Mouse (Mus musculus): ENCODE results near the gene Rapgef3. TPM values are rescaled to one million over a fixed set of nuclear protein-coding genes. Genes with fewer than 3 reads are reported as not detected.

Rapgef3 gene
- polyA plus RNA-seq, 1 experiment from 2014 or later, result 2.1 TPM

DNA sequence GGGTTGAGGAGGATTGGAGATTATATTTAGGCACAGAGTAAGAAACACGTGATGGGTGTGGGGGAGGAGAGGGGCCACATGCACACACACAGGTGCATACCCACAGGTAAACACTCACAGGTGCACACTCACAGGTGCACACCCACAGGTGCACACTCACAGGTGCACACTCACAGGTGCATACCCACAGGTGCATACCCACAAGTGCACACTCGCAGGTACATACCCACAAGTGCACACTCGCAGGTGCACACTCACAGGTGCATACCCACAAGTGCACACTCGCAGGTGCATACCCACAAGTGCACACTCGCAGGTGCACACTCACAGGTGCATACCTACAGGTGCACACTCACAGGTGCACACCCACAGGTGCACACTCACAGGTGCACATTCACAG lies 42.6 kb upstream of the Rapgef3 start:
- Histone ChIP-seq H3K27me3 (ENCODE audit: control insufficient read depth, insufficient read depth, low read depth, low read length) (no peaks in the 10 kb centered on the region), H3K36me3 (ENCODE audit: control insufficient read depth, insufficient read depth) (no peaks in the 10 kb centered on the region), H3K4me2 (ENCODE audit: low read depth, low read length) (no peak overlapping the region), H3K4me1 (ENCODE audit: control insufficient read depth, low read depth, low read length) (no peaks in the 10 kb centered on the region; the same call in 1 of the 2 replicates), H3K9ac (ENCODE audit: low read depth, low read length) (no peak overlapping the region), H3K4me3 (ENCODE audit: low read depth, low read length) (no peak overlapping the region), H3K9me3 (replicated peaks; ENCODE audit: control insufficient read depth, low read length) (no peaks in the 10 kb centered on the region), H3K27ac (ENCODE audit: low read length) (no peak overlapping the region)
- no peak for ATAC-seq (ENCODE audit: low read depth)
- WGBS (ENCODE audit: insufficient replicate concordance), result 66% methylated on average over 5 of the region's 5 CpGs

DNA sequence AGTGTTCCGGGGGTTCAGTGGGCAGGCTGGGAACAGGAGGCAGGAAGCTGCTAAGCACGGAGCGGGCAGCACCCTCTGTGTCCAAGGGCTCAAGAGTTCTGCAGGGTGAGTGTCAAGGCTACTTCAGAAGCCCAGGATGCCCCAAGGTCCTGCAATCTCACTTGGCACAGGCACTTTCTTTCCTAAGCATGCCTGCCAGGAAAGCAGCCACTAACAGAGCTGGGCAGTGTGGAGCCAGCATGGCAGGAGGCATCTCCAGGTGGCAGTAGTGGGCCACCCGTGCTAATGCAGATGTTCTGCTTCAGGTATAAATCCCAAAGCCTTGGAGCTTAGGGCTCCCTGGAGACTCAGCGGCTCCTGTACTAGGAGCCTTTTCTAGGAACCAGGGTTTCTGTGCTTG lies 42.2 kb upstream of the Rapgef3 start:
- H3K27ac ChIP-seq (ENCODE audit: low read length), result no peak overlapping the region
- WGBS (ENCODE audit: insufficient replicate concordance), result 84% methylated on average over 5 of the region's 5 CpGs
- no peak for ATAC-seq (ENCODE audit: low read depth)
- no peaks in the 10 kb centered on the region for H3K9me3 ChIP-seq (replicated peaks; ENCODE audit: control insufficient read depth, low read length)
- no peak overlapping the region for H3K9ac ChIP-seq (ENCODE audit: low read depth, low read length)
- no peaks in the 10 kb centered on the region for H3K36me3 ChIP-seq (ENCODE audit: control insufficient read depth, insufficient read depth)
- no peaks in the 10 kb centered on the region; the same call in 1 of the 2 replicates for H3K4me1 ChIP-seq (ENCODE audit: control insufficient read depth, low read depth, low read length)
- H3K27me3 ChIP-seq (ENCODE audit: control insufficient read depth, insufficient read depth, low read depth, low read length), result no peaks in the 10 kb centered on the region
- no peak overlapping the region for H3K4me3 ChIP-seq (ENCODE audit: low read depth, low read length)
- no peak overlapping the region for H3K4me2 ChIP-seq (ENCODE audit: low read depth, low read length)

DNA sequence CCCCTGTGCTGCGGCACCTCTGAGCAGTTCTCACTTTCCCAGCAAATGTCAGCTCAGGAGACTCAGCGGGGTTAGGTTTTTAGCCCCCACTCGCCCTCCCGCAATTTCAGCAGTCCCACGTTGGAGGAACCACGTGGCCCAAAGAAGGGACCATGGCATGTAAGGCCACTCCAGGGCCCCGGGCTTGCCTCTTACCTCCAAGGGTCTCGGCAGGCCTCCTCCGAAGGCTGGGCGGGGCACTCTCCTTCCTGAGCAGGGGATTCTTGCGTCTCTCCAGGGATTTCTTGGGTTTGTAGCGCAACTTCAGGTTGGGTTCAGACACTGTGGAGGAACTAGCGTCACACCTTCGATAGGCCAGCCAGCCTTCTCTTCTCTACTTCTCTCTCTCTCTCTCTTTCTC lies 41.4 kb upstream of the Rapgef3 start:
- no peak overlapping the region for H3K9ac ChIP-seq (ENCODE audit: low read depth, low read length)
- WGBS (ENCODE audit: insufficient replicate concordance), result 83% methylated on average over 14 of the region's 14 CpGs

DNA sequence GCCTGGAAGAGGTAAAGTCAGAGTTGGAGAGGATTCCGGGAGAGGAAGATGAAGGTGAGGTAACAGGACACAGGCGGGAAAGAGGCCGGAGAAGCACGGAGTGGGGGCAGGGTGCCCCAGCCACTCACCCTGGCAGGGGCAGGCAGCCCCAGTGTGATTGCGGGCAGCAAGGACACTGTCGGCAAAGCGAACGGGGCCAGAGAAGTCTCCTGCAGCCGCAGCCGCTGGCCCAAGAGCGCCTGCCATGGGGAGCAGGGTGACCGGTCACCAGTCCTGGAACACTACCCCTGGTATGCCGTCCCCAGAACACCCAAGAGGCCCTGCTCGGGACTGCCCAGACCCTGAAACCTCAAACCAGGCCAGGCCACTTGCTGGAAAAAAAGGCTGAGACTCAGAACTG lies 40.8 kb upstream of the Rapgef3 start:
- no peak overlapping the region for H3K9ac ChIP-seq (ENCODE audit: low read depth, low read length)
- no peak overlapping the region for H3K4me3 ChIP-seq (ENCODE audit: low read depth, low read length)
- no peaks in the 10 kb centered on the region for H3K27me3 ChIP-seq (ENCODE audit: control insufficient read depth, insufficient read depth, low read depth, low read length)
- WGBS (ENCODE audit: insufficient replicate concordance), result 83% methylated on average over 14 of the region's 14 CpGs
- no peaks in the 10 kb centered on the region for H3K9me3 ChIP-seq (replicated peaks; ENCODE audit: control insufficient read depth, low read length)
- H3K36me3 ChIP-seq (ENCODE audit: control insufficient read depth, insufficient read depth), result no peaks in the 10 kb centered on the region
- no peak overlapping the region for H3K27ac ChIP-seq (ENCODE audit: low read length)
- no peaks in the 10 kb centered on the region for H3K4me1 ChIP-seq (ENCODE audit: control insufficient read depth, low read depth, low read length)
- H3K4me2 ChIP-seq (ENCODE audit: low read depth, low read length), result no peak overlapping the region
- no peak for ATAC-seq (ENCODE audit: low read depth)

More for the DNA sequence above, 41.4 kb upstream of the Rapgef3 start:
- Histone ChIP-seq H3K27ac (ENCODE audit: low read length) (no peak overlapping the region), H3K4me2 (ENCODE audit: low read depth, low read length) (no peak overlapping the region), H3K27me3 (ENCODE audit: control insufficient read depth, insufficient read depth, low read depth, low read length) (no peaks in the 10 kb centered on the region), H3K36me3 (ENCODE audit: control insufficient read depth, insufficient read depth) (no peaks in the 10 kb centered on the region), H3K4me3 (ENCODE audit: low read depth, low read length) (no peak overlapping the region), H3K9me3 (replicated peaks; ENCODE audit: control insufficient read depth, low read length) (no peaks in the 10 kb centered on the region), H3K4me1 (ENCODE audit: control insufficient read depth, low read depth, low read length) (no peaks in the 10 kb centered on the region)
- ATAC-seq (ENCODE audit: low read depth), result no peak

DNA sequence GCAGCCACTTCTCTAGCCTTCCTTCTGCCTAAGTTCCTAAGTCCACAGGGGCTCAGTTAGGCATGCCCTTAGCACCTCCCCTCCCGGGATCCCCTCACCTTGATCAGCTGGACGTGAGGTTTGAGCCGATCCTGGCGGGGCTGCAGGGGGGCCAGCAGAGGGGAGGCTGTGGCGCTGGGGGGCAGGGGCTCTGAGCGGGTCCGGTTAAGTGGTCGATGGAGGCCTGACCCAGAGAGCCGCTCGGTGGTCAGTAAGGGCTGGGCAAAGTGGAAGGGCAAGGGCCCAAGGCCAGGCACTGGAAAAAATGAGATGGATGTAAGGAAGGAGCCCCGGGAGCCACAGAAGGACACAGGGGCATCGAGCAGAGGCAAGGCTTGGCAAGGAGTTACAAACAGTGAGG lies 40.1 kb upstream of the Rapgef3 start:
- no peak overlapping the region for H3K9ac ChIP-seq (ENCODE audit: low read depth, low read length)
- WGBS (ENCODE audit: insufficient replicate concordance), result 74% methylated on average over 12 of the region's 12 CpGs
- no peaks in the 10 kb centered on the region for H3K4me1 ChIP-seq (ENCODE audit: control insufficient read depth, low read depth, low read length)
- no peaks in the 10 kb centered on the region for H3K36me3 ChIP-seq (ENCODE audit: control insufficient read depth, insufficient read depth)
- no peaks in the 10 kb centered on the region for H3K27me3 ChIP-seq (ENCODE audit: control insufficient read depth, insufficient read depth, low read depth, low read length)
- no peak overlapping the region for H3K27ac ChIP-seq (ENCODE audit: low read length)
- no peaks in the 10 kb centered on the region for H3K9me3 ChIP-seq (replicated peaks; ENCODE audit: control insufficient read depth, low read length)
- no peak for ATAC-seq (ENCODE audit: low read depth)
- no peak overlapping the region for H3K4me2 ChIP-seq (ENCODE audit: low read depth, low read length)
- H3K4me3 ChIP-seq (ENCODE audit: low read depth, low read length), result no peak overlapping the region

DNA sequence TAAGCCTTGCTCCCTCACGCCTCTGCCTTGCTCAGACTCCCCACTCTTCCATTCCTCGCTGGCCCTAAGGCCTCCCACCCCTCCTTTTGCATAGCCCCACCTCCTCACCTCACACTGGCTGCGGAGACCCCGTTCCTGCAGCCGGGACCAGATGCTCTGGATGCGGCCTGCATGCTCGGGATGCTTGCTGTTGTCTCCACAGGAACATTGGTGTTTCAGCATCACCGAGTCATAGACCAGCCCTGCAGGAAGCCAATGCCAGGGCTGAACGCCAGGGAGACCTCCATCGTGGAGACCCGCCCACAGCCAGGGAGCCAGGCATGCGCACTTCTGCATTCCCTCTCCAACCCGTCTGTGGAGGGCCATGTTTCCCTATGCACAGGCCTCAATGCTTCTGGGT lies 34.8 kb upstream of the Rapgef3 start:
- H3K27me3 ChIP-seq (ENCODE audit: control insufficient read depth, insufficient read depth, low read depth, low read length), result no peaks in the 10 kb centered on the region
- ATAC-seq (ENCODE audit: low read depth), result no peak
- H3K9ac ChIP-seq (ENCODE audit: low read depth, low read length), result no peak overlapping the region
- 71% methylated on average over 13 of the region's 13 CpGs for WGBS (ENCODE audit: insufficient replicate concordance)
- no peaks in the 10 kb centered on the region for H3K4me1 ChIP-seq (ENCODE audit: control insufficient read depth, low read depth, low read length)
- H3K36me3 ChIP-seq (ENCODE audit: control insufficient read depth, insufficient read depth), result no peaks in the 10 kb centered on the region
- H3K4me2 ChIP-seq (ENCODE audit: low read depth, low read length), result no peak overlapping the region
- H3K4me3 ChIP-seq (ENCODE audit: low read depth, low read length), result no peak overlapping the region
- H3K27ac ChIP-seq (ENCODE audit: low read length), result no peak overlapping the region
- H3K9me3 ChIP-seq (replicated peaks; ENCODE audit: control insufficient read depth, low read length), result no peaks in the 10 kb centered on the region

DNA sequence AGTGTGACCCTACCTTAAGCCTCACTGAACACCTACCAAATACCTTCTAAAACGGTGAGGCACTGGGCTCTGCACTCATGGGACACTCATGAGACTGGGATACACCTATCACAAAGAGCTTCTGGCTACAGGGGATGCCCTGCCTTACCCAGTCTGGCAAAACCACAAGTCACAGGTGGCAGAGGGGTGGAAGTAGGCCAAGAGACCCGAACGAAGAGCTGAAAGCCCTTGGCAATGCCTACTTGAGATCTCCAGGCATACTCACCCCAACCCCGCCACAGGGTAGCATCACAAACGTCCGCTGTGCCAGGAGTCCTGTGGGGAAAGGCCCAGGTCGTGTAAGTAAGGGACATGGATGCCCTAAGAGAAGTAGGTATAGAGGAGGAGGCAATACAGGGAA lies 34.0 kb upstream of the Rapgef3 start:
- H3K36me3 ChIP-seq (ENCODE audit: control insufficient read depth, insufficient read depth), result no peaks in the 10 kb centered on the region
- no peak for ATAC-seq (ENCODE audit: low read depth)

DNA sequence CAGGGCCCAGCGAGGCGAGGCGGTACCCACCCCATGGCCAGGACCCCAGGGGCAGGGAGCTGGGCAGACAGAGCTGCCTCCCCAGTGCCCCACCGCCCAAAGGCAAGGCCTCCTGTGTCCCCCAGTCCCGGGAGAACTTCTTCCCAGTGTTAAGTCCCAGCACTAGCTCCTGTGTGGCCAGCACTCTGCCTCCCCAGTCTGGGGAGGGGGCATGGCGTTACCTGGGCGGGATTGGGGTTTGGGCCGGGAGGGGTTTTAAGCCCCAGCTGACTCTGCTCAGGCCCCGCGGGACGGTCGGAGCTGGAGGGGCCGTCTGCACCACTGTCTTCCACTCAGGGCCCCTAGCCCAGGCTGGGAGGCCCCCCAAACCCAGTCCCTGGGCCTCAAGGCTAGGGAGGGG lies 33.1 kb upstream of the Rapgef3 start:
- Histone ChIP-seq H3K27ac (ENCODE audit: low read length) (no peak overlapping the region), H3K4me2 (ENCODE audit: low read depth, low read length) (no peak overlapping the region), H3K4me3 (ENCODE audit: low read depth, low read length) (no peak overlapping the region), H3K9me3 (replicated peaks; ENCODE audit: control insufficient read depth, low read length) (no peaks in the 10 kb centered on the region), H3K9ac (ENCODE audit: low read depth, low read length) (no peak overlapping the region), H3K4me1 (ENCODE audit: control insufficient read depth, low read depth, low read length) (no peaks in the 10 kb centered on the region), H3K27me3 (ENCODE audit: control insufficient read depth, insufficient read depth, low read depth, low read length) (no peaks in the 10 kb centered on the region), H3K36me3 (ENCODE audit: control insufficient read depth, insufficient read depth) (no peaks in the 10 kb centered on the region)
- 78% methylated on average over 13 of the region's 13 CpGs for WGBS (ENCODE audit: insufficient replicate concordance)
- no peak for ATAC-seq (ENCODE audit: low read depth)

More for the DNA sequence above, 34.0 kb upstream of the Rapgef3 start:
- Histone ChIP-seq H3K4me3 (ENCODE audit: low read depth, low read length) (no peak overlapping the region), H3K27ac (ENCODE audit: low read length) (no peak overlapping the region), H3K9me3 (replicated peaks; ENCODE audit: control insufficient read depth, low read length) (no peaks in the 10 kb centered on the region), H3K4me1 (ENCODE audit: control insufficient read depth, low read depth, low read length) (no peaks in the 10 kb centered on the region), H3K4me2 (ENCODE audit: low read depth, low read length) (no peak overlapping the region), H3K9ac (ENCODE audit: low read depth, low read length) (no peak overlapping the region), H3K27me3 (ENCODE audit: control insufficient read depth, insufficient read depth, low read depth, low read length) (no peaks in the 10 kb centered on the region)
- WGBS (ENCODE audit: insufficient replicate concordance), result 75% methylated on average over 7 of the region's 7 CpGs

DNA sequence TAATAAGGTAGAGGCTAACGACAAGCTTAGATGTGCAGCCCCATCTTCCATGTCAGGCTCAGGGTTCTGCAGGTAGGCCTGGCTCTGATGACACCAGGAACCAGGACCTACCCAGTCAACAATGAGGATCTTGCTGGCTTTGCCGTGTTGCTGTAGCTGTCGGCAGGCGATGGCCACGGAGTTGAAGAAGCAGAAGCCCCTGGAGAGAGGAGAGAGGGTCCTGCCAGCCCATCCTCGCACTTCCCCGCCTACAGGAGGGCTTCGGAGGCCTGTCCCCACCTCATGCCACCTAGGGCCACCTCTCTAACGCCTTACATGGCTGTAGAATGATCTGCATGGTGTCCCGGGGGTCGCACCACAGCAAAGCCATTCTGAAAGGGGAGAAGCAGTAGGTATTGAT lies 31.7 kb upstream of the Rapgef3 start:
- 72% methylated on average over 11 of the region's 11 CpGs for WGBS (ENCODE audit: insufficient replicate concordance)
- no peak overlapping the region for H3K9ac ChIP-seq (ENCODE audit: low read depth, low read length)
- no peak overlapping the region for H3K4me2 ChIP-seq (ENCODE audit: low read depth, low read length)
- ATAC-seq (ENCODE audit: low read depth), result no peak
- H3K4me3 ChIP-seq (ENCODE audit: low read depth, low read length), result no peak overlapping the region
- H3K27me3 ChIP-seq (ENCODE audit: control insufficient read depth, insufficient read depth, low read depth, low read length), result no peaks in the 10 kb centered on the region
- H3K36me3 ChIP-seq (ENCODE audit: control insufficient read depth, insufficient read depth), result no peaks in the 10 kb centered on the region
- no peaks in the 10 kb centered on the region for H3K9me3 ChIP-seq (replicated peaks; ENCODE audit: control insufficient read depth, low read length)
- no peak overlapping the region for H3K27ac ChIP-seq (ENCODE audit: low read length)
- H3K4me1 ChIP-seq (ENCODE audit: control insufficient read depth, low read depth, low read length), result no peaks in the 10 kb centered on the region

DNA sequence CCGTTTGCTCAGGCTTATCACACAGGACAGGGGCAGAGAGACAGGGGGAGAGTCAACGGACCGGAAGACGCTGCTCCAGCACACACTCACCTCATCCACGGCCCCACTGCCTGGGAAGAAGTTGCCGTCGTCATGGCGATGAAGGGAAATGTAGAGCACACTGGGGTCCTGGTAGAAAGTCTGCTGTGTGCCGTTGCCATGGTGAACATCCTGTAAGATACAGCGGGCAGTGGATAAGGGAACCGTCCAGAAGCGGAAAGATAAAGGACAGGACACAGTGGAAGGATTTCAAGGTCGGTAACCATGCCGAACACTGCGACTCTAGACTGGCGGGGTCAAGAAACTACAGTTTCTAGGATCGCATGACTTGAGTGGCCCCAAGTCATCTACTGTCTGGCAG lies 30.4 kb upstream of the Rapgef3 start:
- Histone ChIP-seq H3K36me3 (ENCODE audit: control insufficient read depth, insufficient read depth) (no peaks in the 10 kb centered on the region), H3K4me1 (ENCODE audit: control insufficient read depth, low read depth, low read length) (no peaks in the 10 kb centered on the region), H3K9me3 (replicated peaks; ENCODE audit: control insufficient read depth, low read length) (no peaks in the 10 kb centered on the region), H3K9ac (ENCODE audit: low read depth, low read length) (no peak overlapping the region), H3K4me3 (ENCODE audit: low read depth, low read length) (no peak overlapping the region), H3K27me3 (ENCODE audit: control insufficient read depth, insufficient read depth, low read depth, low read length) (no peaks in the 10 kb centered on the region), H3K4me2 (ENCODE audit: low read depth, low read length) (no peak overlapping the region), H3K27ac (ENCODE audit: low read length) (no peak overlapping the region)
- peak; percentile 51 for ATAC-seq (ENCODE audit: low read depth)
- WGBS (ENCODE audit: insufficient replicate concordance), result 71% methylated on average over 17 of the region's 17 CpGs

Data from liver, embryonic 16.5 days (tissue).